Mouse (Mus musculus) thymus, adult 2 months (tissue): Measurements from ENCODE around the gene Ppp1r32. TPM values are rescaled to one million over a fixed set of nuclear protein-coding genes. Genes with fewer than 3 reads are reported as not detected.

ENCODE experiments used
- DNase-seq: peaks from one replicate; pipeline ENCODE4 v3.0.0; 2021
- H3K27ac ChIP-seq: fragments of 200-500 bp; 2 replicates; pipeline ENCODE4 v1.5.1; 2012; ENCODE audit warnings: low read length, control low read depth; ENCODE audit not compliant: control insufficient read depth, insufficient read depth
- H3K27me3 ChIP-seq: fragments of 200-500 bp; 2 replicates; pipeline ENCODE4 v1.6.1; 2012; ENCODE audit warnings: mild to moderate bottlenecking, low read length, moderate library complexity, mixed read lengths; ENCODE audit not compliant: control insufficient read depth, insufficient read depth
- H3K36me3 ChIP-seq: fragments of 200-500 bp; 2 replicates; pipeline ENCODE4 v1.6.1; 2012; ENCODE audit warnings: mild to moderate bottlenecking, low read length, moderate library complexity; ENCODE audit not compliant: control insufficient read depth, insufficient read depth
- H3K4me1 ChIP-seq: fragments of 200-500 bp; replicated peaks from 2 replicates; pipeline ENCODE4 v1.6.1; 2012; ENCODE audit warnings: low read length; ENCODE audit not compliant: control insufficient read depth, insufficient read depth
- H3K4me3 ChIP-seq: fragments of 200-500 bp; 2 replicates; pipeline ENCODE4 v1.5.1; 2012; ENCODE audit warnings: mild to moderate bottlenecking, low read length, control low read depth, moderate library complexity; ENCODE audit not compliant: control insufficient read depth, insufficient read depth
- CTCF ChIP-seq: fragments of 200-500 bp; IDR thresholded peaks from 2 replicates; pipeline ENCODE4 v1.5.1; 2012; ENCODE audit warnings: mild to moderate bottlenecking, control low read depth, low read length, moderate library complexity, borderline replicate concordance; ENCODE audit not compliant: control insufficient read depth, poor library complexity, insufficient read depth; ENCODE audit errors: extremely low read depth
- POLR2A ChIP-seq: fragments of 200-500 bp; IDR thresholded peaks from 2 replicates; pipeline ENCODE4 v1.6.1; 2012; ENCODE audit warnings: mild to moderate bottlenecking, low read length, control low read depth, moderate library complexity; ENCODE audit not compliant: control insufficient read depth, poor library complexity, insufficient read depth; ENCODE audit errors: extremely low read depth
- WGBS: fragments of 180-500 bp; shearing (Covaris S2); methylation state at CpG from one replicate; pipeline ENCODE4 v1.1.7; 2018; 5-methylcytosine and 5-hydroxymethylcytosine counted together
- polyA plus RNA-seq: library from polyadenylated mRNA; depleted of rRNA; stranded (reverse); fragments of >200 nt; gene quantifications from 2 replicates; pipeline ENCODE4 v1.2.3, GENCODE M21; 2012

Gene Ppp1r32
- polyA plus RNA-seq, 1 experiment = 2.0 TPM

- H3K4me3 ChIP-seq = no peak overlapping the region
- DNase-seq = peak; percentile 55
- 22% methylated on average over 3 of the region's 3 CpGs for WGBS
- H3K27me3 ChIP-seq = no peaks in the 10 kb centered on the region
- TF ChIP-seq CTCF = no peak
- TF ChIP-seq POLR2A = no peak
- no peaks in the 10 kb centered on the region for H3K36me3 ChIP-seq
- H3K27ac ChIP-seq = no peak overlapping the region
- no peaks in the 10 kb centered on the region for H3K4me1 ChIP-seq
These were observed 33.0 kb downstream of the Ppp1r32 start for GRCm38 (mm10) chr19:10449708-10450107.

GRCm38 (mm10) chr19:10449190-10449589, 33.5 kb downstream of the Ppp1r32 start:
- DNase-seq = no peak
- Histone ChIP-seq H3K36me3 (no peaks in the 10 kb centered on the region), H3K4me1 (no peaks in the 10 kb centered on the region), H3K27ac (no peak overlapping the region), H3K27me3 (no peaks in the 10 kb centered on the region), H3K4me3 (no peak overlapping the region)
- TF ChIP-seq CTCF (no peak), POLR2A (no peak)
- 86% methylated on average over 6 of the region's 6 CpGs for WGBS

GRCm38 (mm10) chr19:10448275-10448674, 34.5 kb downstream of the Ppp1r32 start:
- no peaks in the 10 kb centered on the region for H3K4me1 ChIP-seq
- TF ChIP-seq POLR2A = no peak
- WGBS = 91% methylated on average over 7 of the region's 7 CpGs
- H3K27me3 ChIP-seq = no peaks in the 10 kb centered on the region
- no peak overlapping the region for H3K27ac ChIP-seq
- no peak for DNase-seq
- no peak overlapping the region for H3K4me3 ChIP-seq
- no peaks in the 10 kb centered on the region for H3K36me3 ChIP-seq

GRCm38 (mm10) chr19:10444685-10445369, 37.9 kb downstream of the Ppp1r32 start:
- 92% methylated on average over 15 of the region's 15 CpGs for WGBS
- no peaks in the 10 kb centered on the region for H3K4me1 ChIP-seq
- H3K36me3 ChIP-seq = no peaks in the 10 kb centered on the region
- no peak overlapping the region for H3K4me3 ChIP-seq
- H3K27ac ChIP-seq = no peak overlapping the region
- TF ChIP-seq POLR2A (no peak), CTCF (no peak)
- H3K27me3 ChIP-seq = no peaks in the 10 kb centered on the region
- no peak for DNase-seq

- DNase-seq = no peak
- Histone ChIP-seq H3K27me3 (no peaks in the 10 kb centered on the region), H3K4me1 (no peaks in the 10 kb centered on the region), H3K27ac (no peak overlapping the region), H3K4me3 (no peak overlapping the region), H3K36me3 (no peaks in the 10 kb centered on the region)
- TF ChIP-seq CTCF (no peak), POLR2A (no peak)
- WGBS = 79% methylated on average over 1 of the region's 1 CpGs
These were observed 45.2 kb downstream of the Ppp1r32 start for GRCm38 (mm10) chr19:10437521-10437920.

- TF ChIP-seq POLR2A (no peak), CTCF (no peak)
- WGBS = 9% methylated on average over 1 of the region's 1 CpGs
- no peak for DNase-seq
- Histone ChIP-seq H3K4me3 (no peak overlapping the region), H3K27me3 (no peaks in the 10 kb centered on the region), H3K36me3 (no peaks in the 10 kb centered on the region), H3K4me1 (no peaks in the 10 kb centered on the region), H3K27ac (no peak overlapping the region)
These were observed 46.0 kb downstream of the Ppp1r32 start for GRCm38 (mm10) chr19:10436726-10437125.

GRCm38 (mm10) chr19:10435908-10436307, 46.8 kb downstream of the Ppp1r32 start:
- 46% methylated on average over 3 of the region's 3 CpGs for WGBS
- Histone ChIP-seq H3K4me3 (no peak overlapping the region), H3K36me3 (no peaks in the 10 kb centered on the region), H3K27ac (no peak overlapping the region), H3K4me1 (no peaks in the 10 kb centered on the region), H3K27me3 (no peaks in the 10 kb centered on the region)
- TF ChIP-seq CTCF (0 out of 2 replicates have a peak, but pooled peaks have one; percentile 53), POLR2A (no peak)
- DNase-seq = peak; percentile 45
